Mouse (Mus musculus) kidney, adult 8-10 months (tissue): ENCODE measurements at regions not wholly inside any gene's neighbourhood (a gene's known extent, or its start where the extent isn't known, plus 50 kb on each side); places are given as distances from the start of the nearest gene placed in this dataset.

Source experiments
- DNase-seq, 2 experiments: peaks; one replicate each; pipeline ENCODE4 v3.0.0; 2022

DNA sequence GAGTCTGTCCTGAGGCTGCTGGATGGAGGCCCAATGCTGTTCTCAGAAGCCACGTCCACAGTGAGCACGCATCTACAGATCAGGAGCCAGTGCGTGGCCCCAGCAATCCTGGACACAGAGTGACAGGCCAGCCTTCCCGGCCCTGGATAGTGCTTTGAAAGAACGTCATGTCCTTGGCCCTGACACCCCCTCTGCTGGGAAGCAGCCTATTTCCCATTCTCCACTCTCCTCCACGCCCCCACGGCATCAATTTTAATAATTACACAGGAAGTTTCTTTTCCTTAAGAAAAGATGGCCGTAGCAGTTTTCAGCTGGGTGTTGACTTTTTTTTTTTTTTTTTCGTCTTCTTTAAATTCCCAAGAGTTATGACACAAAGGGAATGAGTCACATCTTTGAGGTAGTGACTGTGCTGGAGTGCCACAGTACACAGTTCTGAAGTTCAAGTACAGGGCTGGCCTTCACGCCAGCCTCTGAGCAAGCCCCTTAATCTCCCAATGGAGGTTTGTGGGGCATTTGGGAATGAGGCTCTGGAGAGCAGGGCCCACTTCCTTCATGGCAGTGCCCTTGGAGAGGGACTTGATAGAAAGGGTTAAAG lies 1280.1 kb upstream of the A1bg start:
- peak in 1 of 2 experiments; percentile 6 for DNase-seq

DNA sequence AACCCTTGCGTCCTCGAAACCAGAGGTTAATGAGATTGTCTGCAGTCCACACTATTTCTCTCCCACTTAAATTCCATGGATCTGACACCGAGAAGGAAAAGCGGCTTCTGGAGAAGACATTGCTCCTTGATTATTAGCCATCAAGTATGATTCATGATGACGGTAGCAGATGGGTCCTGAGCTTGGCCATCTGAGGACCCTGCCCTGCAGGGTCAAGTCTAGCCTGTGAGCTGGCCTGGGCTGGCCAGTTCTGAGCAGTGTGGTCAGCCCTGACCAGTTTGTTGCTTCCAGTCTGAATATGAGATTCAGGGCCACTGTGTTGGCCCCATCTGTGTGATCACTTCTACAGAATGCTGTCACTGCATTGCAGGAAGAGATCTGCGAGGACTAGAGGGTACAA lies 1275.9 kb upstream of the A1bg start:
- no peak for DNase-seq

DNA sequence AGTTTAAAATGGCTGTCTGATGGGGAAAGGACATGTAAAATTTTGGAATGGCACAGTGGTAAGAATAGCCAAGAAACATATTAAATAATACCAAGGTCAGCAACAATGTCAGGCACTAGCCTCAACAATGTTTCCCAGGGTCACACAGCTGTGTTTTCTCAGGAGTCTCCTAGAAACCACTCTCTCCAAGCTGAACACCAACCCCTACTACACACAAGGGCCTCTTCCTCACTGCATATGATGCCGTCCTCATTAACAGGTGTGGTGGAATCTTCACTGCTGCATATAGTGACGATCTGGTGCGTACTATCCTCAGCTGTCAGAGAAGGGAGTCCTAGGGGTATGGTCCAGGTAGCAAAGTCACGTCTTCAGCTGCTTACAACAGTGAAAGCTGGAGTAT lies 1275.4 kb upstream of the A1bg start:
- no peak for DNase-seq

DNA sequence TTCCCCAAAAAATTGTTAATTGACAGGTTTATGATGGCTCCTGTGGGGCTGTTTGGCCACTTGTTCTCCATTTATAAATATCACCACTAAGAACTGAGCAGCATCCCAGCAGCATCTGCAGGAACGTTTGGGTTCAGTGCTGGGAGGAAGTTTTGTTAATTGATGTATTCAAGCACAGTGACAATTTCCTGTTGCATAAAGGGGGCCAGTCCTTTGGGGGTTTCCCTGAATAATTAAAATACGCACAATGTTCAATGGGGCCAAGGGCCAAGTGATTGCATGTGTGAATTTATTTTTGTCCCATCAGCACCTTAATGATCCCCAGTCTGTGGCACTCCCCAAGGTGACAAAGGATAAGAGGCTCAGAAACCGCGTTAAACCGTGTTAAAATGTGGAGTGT lies 1272.6 kb upstream of the A1bg start:
- DNase-seq = no peak

DNA sequence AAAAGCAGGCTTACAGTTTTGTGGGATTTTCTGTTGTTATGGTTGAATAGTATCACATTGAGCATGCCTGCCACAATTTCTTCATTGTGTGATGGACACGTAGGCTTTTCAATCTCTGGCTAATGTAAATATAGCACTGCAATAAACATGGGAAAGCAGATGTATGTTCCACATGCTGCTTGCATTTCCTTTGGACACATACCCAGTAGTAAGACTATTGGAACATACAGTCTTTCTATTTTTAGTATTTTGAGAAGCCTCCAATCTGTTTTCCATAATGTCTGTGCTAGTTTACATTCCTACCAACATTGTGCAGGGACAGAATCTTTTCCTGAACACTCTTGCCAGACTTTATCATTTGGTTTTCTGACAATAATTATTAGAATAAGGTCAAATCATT lies 1269.9 kb upstream of the A1bg start:
- DNase-seq = no peak

DNA sequence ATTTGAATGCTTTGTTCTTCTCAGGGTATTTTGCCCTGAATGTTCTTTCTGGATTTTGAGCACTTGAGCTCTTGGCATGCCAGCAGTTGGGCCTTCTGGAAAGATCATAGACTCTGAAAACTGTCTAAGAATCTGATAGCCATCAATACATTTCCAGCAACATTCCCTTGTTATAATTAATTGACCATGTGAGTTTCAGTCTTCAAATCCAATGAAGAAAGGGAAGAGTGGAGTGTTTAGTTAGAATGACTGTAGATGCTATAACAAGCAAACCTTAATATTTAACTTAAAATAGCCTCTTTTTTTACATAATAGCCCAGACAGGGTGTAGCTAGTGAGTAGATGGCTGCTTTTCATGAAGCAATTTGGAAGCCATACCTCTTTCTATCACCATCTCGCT lies 1268.8 kb upstream of the A1bg start:
- no peak for DNase-seq

DNA sequence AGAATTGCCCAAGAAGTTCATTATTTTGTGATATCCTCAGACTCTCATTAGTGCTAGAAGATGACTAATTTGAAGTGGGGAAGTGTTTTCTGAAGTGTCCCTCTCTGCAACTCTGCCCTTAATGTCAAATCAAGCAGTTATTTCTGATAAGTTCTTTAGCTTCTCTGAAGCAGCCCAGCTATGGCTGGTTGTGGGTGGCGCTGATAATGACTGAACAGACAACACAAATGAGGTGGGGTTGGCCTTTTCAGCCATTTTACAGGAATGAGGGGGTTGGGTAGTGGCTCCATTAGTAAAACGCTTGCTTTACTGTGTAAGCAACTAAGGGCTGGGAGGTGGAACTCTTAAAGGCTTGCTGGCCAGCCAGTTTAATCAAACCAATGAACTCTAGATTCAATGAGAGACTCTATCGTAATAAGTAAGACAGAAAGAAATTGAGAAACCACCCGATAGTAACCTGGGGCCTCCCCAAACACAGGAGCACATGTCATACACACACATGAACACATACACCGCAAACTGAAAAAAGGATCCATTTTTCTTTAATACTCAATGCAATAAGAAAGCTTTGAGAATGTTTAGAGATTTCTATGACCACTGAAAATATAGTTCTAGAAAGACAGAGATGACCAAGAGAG lies 1268.3 kb upstream of the A1bg start:
- no peak for DNase-seq

DNA sequence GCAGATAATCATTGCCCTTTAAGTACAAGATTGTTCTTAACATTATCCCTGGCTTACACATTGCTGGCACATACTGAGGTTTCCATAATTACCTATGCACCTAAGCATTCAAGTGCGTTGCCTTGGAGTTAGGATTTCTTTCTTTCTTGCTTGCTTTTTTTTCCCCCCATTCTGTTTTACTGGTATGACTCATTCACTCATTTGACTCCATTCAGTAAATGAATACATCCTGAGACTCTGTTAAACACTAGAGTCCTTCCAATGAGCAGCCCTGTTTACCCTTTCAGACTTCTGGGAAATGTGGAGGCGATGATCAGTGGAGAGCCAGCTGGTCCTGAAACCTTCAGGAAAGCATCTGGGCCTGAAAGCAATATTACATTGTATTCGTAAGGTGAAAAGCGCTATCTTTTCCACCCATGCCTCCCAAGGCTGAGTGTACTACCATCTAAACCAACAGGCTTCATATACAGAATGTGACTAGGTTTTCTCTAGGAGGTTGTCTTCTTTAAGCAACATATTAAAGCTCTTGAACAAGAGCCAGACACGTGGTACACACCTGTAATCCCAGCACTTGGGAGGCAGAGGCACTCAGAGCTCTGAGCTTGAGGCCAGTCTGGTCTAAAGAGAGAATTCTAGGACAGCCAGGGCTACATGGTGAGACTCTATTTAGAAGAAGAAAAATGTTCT lies 1267.6 kb upstream of the A1bg start:
- DNase-seq = no peak

DNA sequence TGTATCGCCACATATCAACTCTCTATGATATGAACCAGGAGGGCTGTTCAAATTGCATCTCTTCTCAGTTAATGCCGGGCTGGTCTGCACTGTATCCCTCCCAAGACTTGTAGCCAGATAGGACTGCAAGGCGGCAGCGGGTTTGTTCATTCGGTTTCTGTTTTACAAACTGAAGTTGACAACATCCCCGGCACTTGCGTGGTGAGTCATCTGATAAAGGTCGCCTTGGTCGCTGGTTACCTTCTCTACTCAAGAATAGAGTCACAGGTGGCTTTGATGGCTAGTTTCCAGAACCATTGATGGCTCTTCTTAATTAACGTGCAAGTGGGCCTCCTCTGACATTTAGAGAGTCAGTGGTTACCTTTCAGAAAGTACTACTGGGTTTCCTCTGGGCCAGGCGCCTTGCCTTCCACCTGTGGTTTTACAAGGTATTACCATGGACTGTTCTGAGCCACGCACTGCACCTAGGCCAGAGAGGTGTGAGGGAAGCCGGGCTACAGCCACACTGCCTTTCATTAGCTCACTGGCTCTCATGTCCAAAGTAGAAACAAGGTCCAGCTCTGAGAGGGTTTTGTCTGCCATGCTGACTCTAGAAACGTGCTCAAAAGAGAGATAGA lies 1266.9 kb upstream of the A1bg start:
- DNase-seq = no peak

DNA sequence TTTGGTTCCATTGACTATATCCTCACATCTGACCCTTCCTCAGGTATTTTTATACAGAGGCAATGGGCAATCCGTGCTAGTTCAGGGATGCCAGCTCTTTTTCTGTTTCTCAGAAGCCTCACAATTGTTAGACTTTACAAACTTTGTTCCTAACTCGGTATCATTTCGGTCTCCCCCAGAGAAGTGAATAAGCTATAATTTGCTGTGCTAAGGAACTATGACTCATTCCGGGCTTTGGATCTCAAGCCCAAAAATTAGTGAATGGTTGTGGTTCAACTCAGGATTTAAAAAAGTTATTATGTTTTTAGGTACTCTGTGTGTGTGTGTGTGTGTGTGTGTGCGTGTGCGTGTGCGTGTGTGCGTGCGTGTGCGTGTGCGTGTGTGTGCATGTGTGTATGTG lies 1263.7 kb upstream of the A1bg start:
- DNase-seq = no peak

DNA sequence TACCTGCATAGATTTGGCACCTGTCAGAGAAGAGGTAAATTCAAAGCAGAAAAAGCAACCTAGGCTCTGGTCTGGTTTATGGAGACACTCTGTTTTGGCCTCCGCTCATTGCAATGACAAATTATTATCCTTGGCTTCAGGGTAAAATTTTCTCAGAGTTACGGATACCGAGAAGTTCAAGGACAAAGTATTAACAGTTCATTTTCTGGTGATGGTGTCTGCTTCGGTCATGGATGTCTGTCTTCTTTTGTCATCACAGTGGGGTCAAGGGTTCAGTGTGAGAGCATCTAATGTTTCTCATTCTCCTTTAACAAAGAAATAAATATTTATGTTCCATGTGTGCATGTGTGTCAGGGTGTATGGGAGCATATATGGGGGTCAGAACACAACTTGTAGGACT lies 1261.0 kb upstream of the A1bg start:
- DNase-seq = no peak

DNA sequence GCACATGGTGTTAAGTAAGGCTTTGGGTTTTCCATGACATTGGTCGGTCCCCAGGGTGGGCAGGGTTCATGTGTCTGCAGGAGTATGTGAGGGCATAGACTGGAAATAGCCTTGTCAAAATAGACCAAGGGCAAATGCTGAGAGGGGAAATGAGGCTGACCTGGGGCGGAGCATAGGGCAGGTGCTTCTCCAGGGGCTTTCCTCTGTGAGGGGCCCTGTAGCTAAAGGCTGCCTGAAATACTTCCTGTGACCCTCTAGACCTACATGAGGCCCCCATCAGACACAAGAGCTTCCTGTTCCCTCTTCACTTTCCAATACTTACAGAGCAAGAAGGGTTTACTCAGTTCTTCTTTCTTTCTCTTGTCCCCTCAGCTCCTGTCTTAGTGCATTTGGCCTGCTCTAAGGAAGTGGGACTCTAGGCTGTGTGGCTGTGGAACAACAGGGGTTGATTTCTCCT lies 1258.7 kb upstream of the A1bg start:
- DNase-seq = no peak

DNA sequence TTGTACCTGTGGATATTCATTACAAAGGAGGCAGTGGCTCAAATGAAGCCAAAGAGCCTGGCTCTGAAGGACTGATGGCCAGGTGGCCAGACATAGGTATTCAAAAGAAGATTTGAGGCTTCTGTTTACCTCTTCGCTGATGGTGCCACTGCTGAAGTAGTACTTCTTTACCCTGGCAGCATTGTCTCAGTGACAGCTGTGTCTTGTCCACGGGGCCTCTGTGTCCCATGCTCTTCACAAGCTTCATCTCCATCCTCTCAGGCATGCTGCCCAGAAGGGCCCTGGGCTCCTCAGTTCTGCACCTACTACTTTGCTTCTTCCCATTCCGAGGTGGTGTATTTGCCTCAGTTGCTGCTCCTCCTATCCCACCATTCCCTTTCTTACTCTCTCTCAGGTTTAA lies 1257.9 kb upstream of the A1bg start:
- no peak for DNase-seq

DNA sequence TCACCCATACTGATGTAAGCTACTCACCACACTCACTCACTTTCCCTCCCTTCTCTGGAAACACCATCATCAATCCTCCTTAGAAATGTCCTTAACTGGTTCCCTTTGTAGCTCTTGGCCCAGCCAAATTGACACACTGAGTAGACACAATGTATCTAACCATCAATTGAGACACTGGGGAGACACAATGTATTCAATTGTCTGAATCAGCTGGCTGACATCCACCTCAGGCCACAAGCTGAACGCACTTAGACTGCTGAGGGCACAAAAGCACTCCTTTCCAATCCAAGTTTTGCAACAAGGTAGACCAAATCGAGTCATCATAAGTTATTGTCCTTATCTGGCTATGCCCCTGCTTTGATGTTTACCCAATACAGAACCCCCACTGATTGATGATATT lies 1257.0 kb upstream of the A1bg start:
- DNase-seq = no peak

DNA sequence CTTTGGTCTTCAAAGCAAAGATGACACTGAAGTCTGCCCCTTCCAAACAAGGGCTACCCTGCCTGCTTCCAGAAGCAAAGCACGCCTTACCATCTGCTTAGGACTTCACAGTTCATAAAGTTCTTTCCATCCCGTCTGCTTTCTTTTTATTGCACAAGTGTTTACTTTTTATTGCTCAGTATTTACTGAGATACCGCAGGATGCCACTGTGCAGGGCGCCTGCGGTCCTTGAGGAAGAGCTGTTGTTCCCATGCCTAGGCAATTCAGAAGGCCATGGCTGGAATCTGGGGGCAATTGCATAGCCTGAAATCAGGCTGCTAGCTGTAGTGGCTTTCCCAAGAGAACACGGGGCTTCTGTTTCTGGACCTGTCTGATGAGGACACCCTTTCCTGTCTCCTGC lies 1255.8 kb upstream of the A1bg start:
- no peak for DNase-seq

DNA sequence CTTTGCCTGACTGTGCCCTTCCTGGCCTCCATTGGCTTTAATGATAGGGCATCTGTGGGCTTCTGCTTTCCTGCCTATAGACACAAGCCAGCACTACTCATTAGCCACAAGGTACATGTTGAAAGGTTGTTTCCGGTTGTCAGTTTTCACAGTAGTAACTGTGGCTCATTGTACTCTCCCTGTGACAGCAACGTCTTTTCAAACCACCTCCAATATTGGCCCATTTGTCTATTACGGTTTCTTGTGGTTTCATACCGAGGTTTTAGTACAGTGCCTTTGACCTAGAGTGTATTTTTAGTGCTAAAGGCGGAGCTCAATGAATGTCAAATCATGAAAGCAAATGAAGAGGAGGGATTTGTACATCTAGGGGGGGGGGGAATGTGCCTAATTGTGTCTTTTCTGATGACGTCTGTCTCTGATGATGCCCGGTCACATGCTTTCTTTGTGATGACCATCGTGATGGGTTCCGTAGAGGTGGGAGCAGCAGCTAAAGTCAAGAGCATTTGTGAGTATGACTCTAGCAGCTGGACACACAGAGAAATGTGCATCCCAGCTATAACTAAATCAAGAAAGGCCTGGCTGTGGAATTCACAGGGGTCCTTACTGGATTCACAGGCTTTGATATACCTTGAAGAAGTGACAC lies 1255.1 kb upstream of the A1bg start:
- no peak for DNase-seq

DNA sequence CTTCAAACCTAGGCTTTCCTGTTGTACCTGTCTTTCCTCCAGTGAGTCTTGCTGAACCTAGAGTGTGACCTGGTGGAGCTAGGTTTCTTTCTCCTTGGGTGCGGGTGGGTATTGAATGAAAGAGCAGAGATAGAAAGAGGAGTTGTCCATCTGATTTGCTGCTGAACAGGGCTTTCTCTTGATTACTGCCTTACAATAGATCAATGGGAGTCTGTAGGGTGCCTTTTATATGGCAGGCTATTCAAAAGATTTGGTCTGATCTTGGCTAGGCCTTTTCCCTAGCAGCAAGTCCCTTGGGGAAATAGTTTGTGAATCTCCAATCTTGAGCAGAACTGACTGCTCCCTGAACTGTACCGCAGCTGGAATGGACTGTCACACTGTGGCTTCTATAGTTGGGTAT lies 1253.3 kb upstream of the A1bg start:
- DNase-seq = no peak

DNA sequence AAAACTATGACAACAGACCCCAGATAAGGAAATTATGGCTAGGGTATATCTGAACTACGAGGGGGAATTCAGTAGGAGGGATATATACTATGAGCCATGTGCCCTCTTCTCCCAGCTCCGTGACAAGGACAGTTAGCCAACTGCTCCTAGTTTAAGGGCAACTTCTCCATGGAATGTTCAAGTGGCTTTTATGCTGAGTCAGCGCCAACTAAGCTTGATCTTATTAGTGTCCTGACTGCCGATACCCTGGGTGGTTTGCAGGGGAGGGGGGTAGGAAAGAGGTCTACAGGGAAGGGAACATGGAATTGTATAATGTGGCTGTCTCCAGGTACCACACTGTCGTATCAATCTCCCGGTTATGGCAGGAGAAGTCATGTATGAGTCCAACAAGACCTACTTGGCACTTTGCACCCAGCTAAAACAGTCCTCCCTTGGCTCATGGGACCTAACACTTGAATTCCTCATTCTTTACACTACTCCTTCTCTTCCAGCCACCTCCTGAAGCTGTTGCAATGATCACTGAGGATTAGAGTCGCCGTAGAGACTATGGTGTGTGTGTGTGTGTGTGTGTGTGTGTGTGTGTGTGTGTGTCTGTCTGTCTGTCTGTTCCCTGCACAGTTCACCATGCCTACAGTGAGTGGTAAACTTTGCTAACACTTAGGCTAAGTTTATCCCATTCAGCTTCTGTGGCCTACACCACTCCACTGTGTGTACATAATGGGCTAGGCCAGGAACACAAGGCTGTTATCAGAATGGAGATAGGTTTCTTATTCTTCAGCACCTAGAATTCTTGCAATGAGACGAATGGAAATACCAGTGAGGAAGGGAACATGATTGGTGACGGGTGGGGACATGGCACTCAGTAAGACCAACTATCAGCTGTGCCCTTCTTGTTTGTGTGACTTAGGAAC lies 1251.1 kb upstream of the A1bg start:
- DNase-seq = no peak

DNA sequence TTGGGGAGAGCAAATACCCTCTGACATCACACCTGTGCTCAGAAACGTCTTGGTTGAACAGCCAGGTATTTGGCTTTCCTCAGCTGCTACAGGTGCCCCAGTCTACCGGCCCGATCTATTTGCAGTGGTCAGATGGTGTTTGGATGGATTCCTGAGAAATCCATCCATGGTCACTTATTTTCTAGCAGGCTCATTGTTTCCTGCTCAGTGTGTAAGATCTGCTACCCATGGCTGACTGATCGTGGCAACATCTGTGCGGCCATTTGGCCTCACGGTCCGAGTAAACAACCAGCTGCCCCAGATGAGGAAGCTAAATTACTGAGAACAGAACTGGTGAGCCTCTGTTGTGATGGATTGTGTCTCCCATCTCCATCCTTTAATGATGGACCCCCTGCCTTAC lies 1248.8 kb upstream of the A1bg start:
- no peak for DNase-seq

DNA sequence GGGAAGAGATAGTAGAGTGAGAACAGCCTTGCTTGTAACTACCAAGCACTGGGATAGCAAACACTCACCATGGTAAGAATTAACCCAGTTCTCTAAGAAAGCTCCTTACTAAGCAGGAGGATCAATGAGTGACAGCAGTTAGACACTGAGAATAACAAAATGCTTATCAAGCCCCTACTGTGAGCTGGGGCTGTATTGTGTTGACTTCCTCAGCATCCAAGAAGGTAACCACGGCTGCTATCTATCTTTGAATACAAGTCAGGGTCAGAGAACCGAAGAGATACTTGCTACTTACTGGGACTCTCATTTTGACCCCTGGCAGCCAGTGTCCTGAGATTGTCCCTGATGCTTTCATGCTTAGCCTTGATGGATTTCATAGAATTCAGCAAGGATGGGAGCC lies 1248.4 kb upstream of the A1bg start:
- DNase-seq = no peak

DNA sequence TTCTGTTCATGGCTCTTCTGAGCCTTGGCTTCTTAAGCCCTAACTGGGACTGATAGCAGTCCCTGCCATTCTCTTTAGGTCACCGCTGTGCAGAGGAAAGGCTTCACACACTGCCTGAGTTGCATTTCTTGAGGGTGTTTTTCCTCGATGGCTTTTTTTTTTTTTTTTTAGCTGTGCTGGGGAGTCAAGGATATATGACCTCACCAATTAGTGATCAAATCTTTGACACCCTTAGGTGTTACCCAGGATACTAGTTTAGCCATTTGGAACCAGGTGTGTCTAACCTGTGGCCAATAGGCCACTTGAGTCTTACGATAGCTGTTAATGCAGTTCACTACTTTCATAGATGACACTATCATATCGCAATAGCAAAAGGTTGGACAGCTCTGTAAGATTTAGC lies 1247.5 kb upstream of the A1bg start:
- no peak for DNase-seq

DNA sequence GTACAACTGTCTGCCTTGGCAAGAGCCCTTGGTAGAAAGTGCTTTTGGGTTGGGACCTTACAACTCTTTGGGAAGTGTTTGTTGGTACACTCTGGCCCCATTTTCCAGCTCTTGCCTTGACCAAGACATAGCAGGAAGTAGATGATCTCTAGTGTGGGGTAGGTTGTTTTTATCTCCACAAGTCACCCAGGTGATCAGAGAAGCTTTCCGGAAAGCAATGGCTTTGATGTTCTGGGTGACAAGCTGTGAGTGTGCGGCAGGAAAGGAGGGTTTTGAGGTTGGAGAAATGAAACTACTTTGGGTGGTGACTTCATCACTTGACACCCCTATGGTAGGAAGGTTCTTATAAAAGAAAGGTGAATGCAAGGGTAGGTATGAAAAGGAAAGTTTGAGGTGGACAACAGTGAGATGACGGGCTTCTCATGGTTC lies 1246.8 kb upstream of the A1bg start:
- DNase-seq = no peak
